Mouse (Mus musculus): ENCODE measurements around the gene Ubd. TPM values are rescaled to one million over a fixed set of nuclear protein-coding genes. Genes with fewer than 3 reads are reported as not detected.
"Not testable (repeated sequence)": the region's sequence is repeated elsewhere in the genome, so short reads cannot be mapped to it uniquely, and the experiment has no call there.

Ubd gene
- total RNA-seq (2022) = not detected

GRCm38 (mm10) chr17:37193656-37194055 lies at the start of gene Ubd:
TSS of gene Ubd (plus strand) at chr17:37193892.
- no peak for DNase-seq (ENCODE audit: low spot score in 2 of 2)

- DNase-seq (ENCODE audit: low spot score in 2 of 2) = no peak
Observed at GRCm38 (mm10) chr17:37161394-37161793, 32.3 kb upstream of the Ubd start, which contains the start of gene Olfr93. TSS of gene Olfr93 (minus strand) at chr17:37161494.

GRCm38 (mm10) chr17:37185474-37185873 lies 8.2 kb upstream of the Ubd start:
- no peak for DNase-seq (ENCODE audit: low spot score in 2 of 2)

- DNase-seq (ENCODE audit: low spot score in 2 of 2) = no peak
Observed at GRCm38 (mm10) chr17:37190711-37191110, 3.0 kb upstream of the Ubd start.

- no peak for DNase-seq (ENCODE audit: low spot score in 2 of 2)
Observed at GRCm38 (mm10) chr17:37193032-37193431, 660 bp upstream of the Ubd start.

- DNase-seq (ENCODE audit: low spot score in 2 of 2) = no peak
Observed at GRCm38 (mm10) chr17:37194782-37195181, 1.1 kb downstream of the Ubd start.

- peak in 1 of 2 experiments; percentile 27 for DNase-seq (ENCODE audit: low spot score in 2 of 2)
Observed at GRCm38 (mm10) chr17:37196845-37197724, 3.4 kb downstream of the Ubd start.

GRCm38 (mm10) chr17:37200894-37201293 lies 7.2 kb downstream of the Ubd start, which contains the start of gene Olfr94:
TSS of gene Olfr94 (minus strand) at chr17:37200994.
- no peak for DNase-seq (ENCODE audit: low spot score in 2 of 2)

- peak; percentile 67 to 91 for DNase-seq (ENCODE audit: low spot score in 2 of 2)
Observed at GRCm38 (mm10) chr17:37203206-37203916, 9.7 kb downstream of the Ubd start.

- no peak for DNase-seq (ENCODE audit: low spot score in 2 of 2)
Observed at GRCm38 (mm10) chr17:37203917-37204236, 10.2 kb downstream of the Ubd start.

GRCm38 (mm10) chr17:37210884-37211768 lies 17.4 kb downstream of the Ubd start:
- no peak for DNase-seq (ENCODE audit: low spot score in 2 of 2)

- DNase-seq (ENCODE audit: low spot score in 2 of 2) = no peak
Observed at GRCm38 (mm10) chr17:37213018-37213417, 19.3 kb downstream of the Ubd start, which contains the start of gene Olfr95. TSS of gene Olfr95 (minus strand) at chr17:37213118.

GRCm38 (mm10) chr17:37218486-37218885 lies 24.8 kb downstream of the Ubd start:
- no peak for DNase-seq (ENCODE audit: low spot score in 2 of 2)

GRCm38 (mm10) chr17:37219846-37220245 lies 26.2 kb downstream of the Ubd start, which contains the start of gene Olfr96:
TSS of gene Olfr96 (plus strand) at chr17:37220146.
- DNase-seq (ENCODE audit: low spot score in 2 of 2) = no peak

GRCm38 (mm10) chr17:37221879-37222278 lies 28.2 kb downstream of the Ubd start:
- no peak for DNase-seq (ENCODE audit: low spot score in 2 of 2)

GRCm38 (mm10) chr17:37237230-37237629 lies 43.5 kb downstream of the Ubd start, which contains the start of gene Olfr97:
TSS of gene Olfr97 (minus strand) at chr17:37237330.
- DNase-seq (ENCODE audit: low spot score in 2 of 2) = not testable (repeated sequence)

- DNase-seq (ENCODE audit: low spot score in 2 of 2) = no peak
Observed at GRCm38 (mm10) chr17:37242198-37242597, 48.5 kb downstream of the Ubd start.
